Mouse (Mus musculus): Measurements from ENCODE around the gene Cav3.

DNA sequence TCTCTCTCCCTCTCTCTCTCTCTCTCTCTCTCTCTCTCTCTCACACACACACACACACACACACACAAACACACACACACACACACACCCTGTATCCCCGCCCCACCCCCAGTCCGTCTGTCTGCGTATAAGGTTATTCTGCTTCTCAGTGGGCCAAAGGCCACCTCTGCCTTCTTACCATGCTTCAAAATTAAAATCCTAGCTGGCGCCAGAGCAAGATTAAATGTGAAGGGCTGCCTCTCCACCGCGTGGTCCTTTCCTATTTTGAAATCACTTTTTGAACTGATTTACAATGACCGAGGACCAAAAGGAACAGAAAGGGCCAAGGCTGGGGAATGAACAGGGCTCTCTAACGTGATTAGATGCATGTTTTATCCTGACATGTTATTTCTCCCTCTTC lies 32.2 kb downstream of the Cav3 start:
- TF ChIP-seq CTCF (IDR thresholded peaks at IDR 0.05; ENCODE audit: low read depth, low read length) (no peak), POLR2A (IDR thresholded peaks at IDR 0.05; ENCODE audit: insufficient read depth, low read length) (no peak), EP300 (IDR thresholded peaks at IDR 0.05; ENCODE audit: insufficient read depth, low read depth, low read length) (no peak)
